Mouse (Mus musculus) adrenal gland, adult 18-20 months (tissue): ENCODE measurements around the gene Trim8. TPM values are rescaled to one million over a fixed set of nuclear protein-coding genes. Genes with fewer than 3 reads are reported as not detected.

Experiments used
- DNase-seq, 2 experiments: peaks; one replicate each; pipeline ENCODE4 v3.0.0; 2021 to 2022; ENCODE audit warnings: low spot score in 2 of 2
- total RNA-seq, 2 experiments: library from RNA; stranded (reverse); gene quantifications; 1 replicate in 1 of 2; 2 replicates in 1 of 2; pipeline ENCODE4 v1.2.3; 2021

Gene Trim8
- total RNA-seq, 2 experiments from 2014 or later: 46.5 to 56.8 TPM

GRCm38 (mm10) chr19:46504085-46504552, 2.6 kb downstream of the Trim8 start:
- peak in 1 of 2 experiments; percentile 51 for DNase-seq

- no peak for DNase-seq
Measured at GRCm38 (mm10) chr19:46504822-46505417, 3.4 kb downstream of the Trim8 start.

- no peak for DNase-seq
Measured at GRCm38 (mm10) chr19:46505646-46506371, 4.3 kb downstream of the Trim8 start.

GRCm38 (mm10) chr19:46506372-46506717, 4.8 kb downstream of the Trim8 start:
- DNase-seq: no peak

- no peak for DNase-seq
Measured at GRCm38 (mm10) chr19:46507181-46507581, 5.7 kb downstream of the Trim8 start.

GRCm38 (mm10) chr19:46507806-46508205, 6.3 kb downstream of the Trim8 start:
- DNase-seq: no peak

GRCm38 (mm10) chr19:46508738-46509137, 7.2 kb downstream of the Trim8 start:
- DNase-seq: no peak

GRCm38 (mm10) chr19:46509202-46509601, 7.7 kb downstream of the Trim8 start:
- DNase-seq: no peak

- DNase-seq: no peak
Measured at GRCm38 (mm10) chr19:46509736-46510135, 8.2 kb downstream of the Trim8 start.

GRCm38 (mm10) chr19:46510401-46510800, 8.9 kb downstream of the Trim8 start:
- no peak for DNase-seq

- DNase-seq: no peak
Measured at GRCm38 (mm10) chr19:46510824-46511223, 9.3 kb downstream of the Trim8 start.

- no peak for DNase-seq
Measured at GRCm38 (mm10) chr19:46511263-46511662, 9.8 kb downstream of the Trim8 start.

GRCm38 (mm10) chr19:46514387-46514786, 12.9 kb downstream of the Trim8 start:
- DNase-seq: peak in 1 of 2 experiments; percentile 28

- peak; percentile 12 to 29 for DNase-seq
Measured at GRCm38 (mm10) chr19:46515287-46515821, 13.9 kb downstream of the Trim8 start.

GRCm38 (mm10) chr19:46516667-46517528, 15.4 kb downstream of the Trim8 start:
- DNase-seq: peak; percentile 20

GRCm38 (mm10) chr19:46517529-46518351, 16.2 kb downstream of the Trim8 start:
- DNase-seq: peak in 1 of 2 experiments; percentile 26

GRCm38 (mm10) chr19:46518352-46518787, 16.9 kb downstream of the Trim8 start:
- peak in 1 of 2 experiments; percentile 30 for DNase-seq

- DNase-seq: peak in 1 of 2 experiments; percentile 26
Measured at GRCm38 (mm10) chr19:46518828-46519621, 17.5 kb downstream of the Trim8 start.

- DNase-seq: peak in 1 of 2 experiments; percentile 1
Measured at GRCm38 (mm10) chr19:46521698-46522097, 20.2 kb downstream of the Trim8 start.
